Mouse (Mus musculus): ENCODE measurements at regions not wholly inside any gene's neighbourhood (a gene's known extent, or its start where the extent isn't known, plus 50 kb on each side); places are given as distances from the start of the nearest gene placed in this dataset.
"Not testable (repeated sequence)": the region's sequence is repeated elsewhere in the genome, so short reads cannot be mapped to it uniquely, and the experiment has no call there.

- no peak for DNase-seq (ENCODE audit: low read depth, low spot score)
These were observed 874.0 kb downstream of the Amy2a5 start for GRCm38 (mm10) chr3:112384641-112385040.

DNA sequence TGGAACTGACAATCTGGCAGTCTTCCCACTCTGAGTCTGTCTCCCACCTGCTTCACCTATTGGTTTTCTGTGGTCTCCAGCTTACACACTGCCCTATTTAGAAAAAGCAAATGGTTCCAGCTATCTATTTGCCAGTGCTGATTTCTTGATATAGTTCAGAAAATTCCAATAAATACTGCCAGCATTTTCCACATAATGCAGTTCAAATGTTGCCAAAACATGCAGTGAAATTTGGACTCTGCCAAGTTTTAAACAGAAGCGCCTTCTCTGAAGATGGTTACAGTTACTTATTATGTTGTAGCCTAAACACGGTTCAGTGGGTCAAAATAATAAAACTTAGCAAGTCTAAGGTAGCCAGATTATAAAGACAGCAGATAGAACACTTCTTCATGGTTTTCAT is 912.8 kb downstream of the Amy2a5 start:
- no peak for DNase-seq (ENCODE audit: low read depth, low spot score)

- no peak for DNase-seq (ENCODE audit: low read depth, low spot score)
These were observed 927.5 kb downstream of the Amy2a5 start for GRCm38 (mm10) chr3:112331171-112331570.

- no peak for DNase-seq (ENCODE audit: low read depth, low spot score)
These were observed 933.3 kb downstream of the Amy2a5 start for GRCm38 (mm10) chr3:112325348-112325747.

DNA sequence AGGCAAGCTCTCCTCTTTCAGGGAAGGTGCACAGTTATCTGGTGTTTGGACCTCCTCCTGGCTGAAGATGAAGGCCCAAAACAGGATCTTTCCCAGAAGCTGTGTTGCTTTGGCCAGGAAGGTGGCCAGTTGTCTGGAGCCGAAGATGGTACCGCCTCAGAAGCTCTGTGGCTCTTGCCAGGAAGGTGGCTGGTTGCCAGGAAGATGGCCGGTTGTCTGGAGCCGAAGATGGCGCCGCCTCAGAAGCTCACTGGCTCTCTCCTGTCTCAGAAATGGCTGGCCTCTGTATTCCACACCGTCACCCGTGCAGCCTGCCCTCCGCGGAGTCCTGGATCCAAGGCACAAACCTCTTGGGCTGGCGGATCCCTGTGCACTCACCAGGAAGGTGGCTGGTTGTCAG is 937.4 kb downstream of the Amy2a5 start:
- not testable (repeated sequence) for DNase-seq (ENCODE audit: low read depth, low spot score)

DNA sequence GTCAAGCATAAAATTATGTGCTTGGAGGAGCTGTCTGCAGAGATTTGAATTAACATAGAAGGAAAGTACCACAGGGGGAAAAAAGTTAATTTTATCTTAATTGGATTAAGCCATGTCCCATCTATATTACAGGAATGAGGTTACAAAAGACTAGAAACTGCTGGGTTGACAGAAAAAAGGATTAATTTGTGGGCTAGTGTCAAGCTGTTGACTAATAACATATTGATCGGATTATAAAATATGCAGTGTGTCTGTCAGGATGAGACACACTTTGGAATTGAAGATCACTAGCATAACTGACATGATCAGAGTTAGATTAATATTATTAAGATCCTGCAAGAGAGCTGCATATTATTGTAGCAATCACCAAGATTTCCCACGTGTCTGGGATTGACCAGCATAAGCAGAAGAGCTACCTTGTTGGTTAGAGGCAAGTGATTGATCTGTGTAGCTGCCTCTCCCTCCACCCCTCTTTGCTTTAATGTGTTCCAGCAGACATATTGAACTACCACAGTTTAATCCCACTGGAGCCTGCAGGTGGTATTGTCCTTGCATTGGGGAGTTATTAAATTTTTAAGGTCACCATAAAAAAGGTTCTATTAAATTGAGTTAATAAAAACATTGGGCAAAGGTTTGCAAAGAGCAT is 979.7 kb downstream of the Amy2a5 start:
- no peak for DNase-seq (ENCODE audit: low read depth, low spot score)

GRCm38 (mm10) chr3:112261334-112262101 is 997.1 kb downstream of the Amy2a5 start:
- no peak for DNase-seq (ENCODE audit: low read depth, low spot score)

- peak; percentile 43 for DNase-seq (ENCODE audit: low read depth, low spot score)
These were observed 1015.7 kb downstream of the Amy2a5 start for GRCm38 (mm10) chr3:112242986-112243385.

- DNase-seq (ENCODE audit: low read depth, low spot score): peak; percentile 66
These were observed 1019.0 kb downstream of the Amy2a5 start for GRCm38 (mm10) chr3:112239626-112240120.
